Mouse (Mus musculus): ENCODE data around the gene Mndal.
A peak's percentile ranks its signal among the peaks of the same experiment; 100 is the strongest.
"Not testable (repeated sequence)": the region's sequence is repeated elsewhere in the genome, so short reads cannot be mapped to it uniquely, and the experiment has no call there.

Gene Mndal

GRCm38 (mm10) chr1:173941924-173942779 is at the start of gene Mndal, which contains the start of gene Ifi203:
TSS of gene Mndal (minus strand) at chr1:173942491.
TSS of gene Ifi203 (minus strand) at chr1:173942672.
- DNase-seq (ENCODE audit: low spot score in 2 of 2), result not testable (repeated sequence)

GRCm38 (mm10) chr1:173982694-173983305 is 40.5 kb upstream of the Mndal start, which contains the start of gene Ifi202b:
TSS of gene Ifi202b (minus strand) at chr1:173982744.
- DNase-seq (ENCODE audit: low spot score in 2 of 2), result not testable (repeated sequence)

GRCm38 (mm10) chr1:173981038-173981437 is 38.7 kb upstream of the Mndal start:
- not testable (repeated sequence) for DNase-seq (ENCODE audit: low spot score in 2 of 2)

GRCm38 (mm10) chr1:173977622-173978021 is 35.3 kb upstream of the Mndal start:
- no peak for DNase-seq (ENCODE audit: low spot score in 2 of 2)

- peak in 1 of 2 experiments; percentile 42 for DNase-seq (ENCODE audit: low spot score in 2 of 2)
Measured at GRCm38 (mm10) chr1:173973111-173973510, 30.8 kb upstream of the Mndal start.

- not testable (repeated sequence) for DNase-seq (ENCODE audit: low spot score in 2 of 2)
Measured at GRCm38 (mm10) chr1:173961491-173961890, 19.2 kb upstream of the Mndal start.

GRCm38 (mm10) chr1:173959998-173960397 is 17.7 kb upstream of the Mndal start:
- DNase-seq (ENCODE audit: low spot score in 2 of 2), result not testable (repeated sequence)

- DNase-seq (ENCODE audit: low spot score in 2 of 2), result not testable (repeated sequence)
Measured at GRCm38 (mm10) chr1:173955839-173956527, 13.7 kb upstream of the Mndal start.

GRCm38 (mm10) chr1:173955071-173955796 is 12.9 kb upstream of the Mndal start:
- DNase-seq (ENCODE audit: low spot score in 2 of 2), result no peak

- no peak for DNase-seq (ENCODE audit: low spot score in 2 of 2)
Measured at GRCm38 (mm10) chr1:173953563-173953962, 11.3 kb upstream of the Mndal start.

GRCm38 (mm10) chr1:173949044-173949443 is 6.8 kb upstream of the Mndal start:
- DNase-seq (ENCODE audit: low spot score in 2 of 2), result not testable (repeated sequence)

- DNase-seq (ENCODE audit: low spot score in 2 of 2), result not testable (repeated sequence)
Measured at GRCm38 (mm10) chr1:173942780-173943066, 432 bp upstream of the Mndal start.

GRCm38 (mm10) chr1:173941522-173941921 is 769 bp downstream of the Mndal start:
- not testable (repeated sequence) for DNase-seq (ENCODE audit: low spot score in 2 of 2)

- not testable (repeated sequence) for DNase-seq (ENCODE audit: low spot score in 2 of 2)
Measured at GRCm38 (mm10) chr1:173919279-173919678, 23.0 kb downstream of the Mndal start.

- DNase-seq (ENCODE audit: low spot score in 2 of 2), result no peak
Measured at GRCm38 (mm10) chr1:173914559-173914958, 27.7 kb downstream of the Mndal start.

GRCm38 (mm10) chr1:173913256-173913791 is 29.0 kb downstream of the Mndal start:
- not testable (repeated sequence) for DNase-seq (ENCODE audit: low spot score in 2 of 2)

GRCm38 (mm10) chr1:173912548-173913255 is 29.6 kb downstream of the Mndal start, which contains the start of gene Ifi211:
TSS of gene Ifi211 (minus strand) at chr1:173913046.
- not testable (repeated sequence) for DNase-seq (ENCODE audit: low spot score in 2 of 2)

GRCm38 (mm10) chr1:173911808-173912464 is 30.4 kb downstream of the Mndal start:
- no peak for DNase-seq (ENCODE audit: low spot score in 2 of 2)

GRCm38 (mm10) chr1:173908390-173908789 is 33.9 kb downstream of the Mndal start:
- DNase-seq (ENCODE audit: low spot score in 2 of 2), result not testable (repeated sequence)

- not testable (repeated sequence) for DNase-seq (ENCODE audit: low spot score in 2 of 2)
Measured at GRCm38 (mm10) chr1:173905885-173906284, 36.4 kb downstream of the Mndal start.
